Mouse (Mus musculus) liver, postnatal 0 days (tissue): ENCODE data around the gene Stil.

Experiments
- CTCF ChIP-seq: sonication (generic); IDR thresholded peaks from 2 replicates; pipeline ENCODE4 v1.5.1; 2016; ENCODE audit warnings: antibody characterized with exemption, low read depth
- EP300 ChIP-seq: IDR thresholded peaks from 2 replicates; pipeline ENCODE4 v1.6.1; 2016; ENCODE audit warnings: antibody characterized with exemption, low read depth, mild to moderate bottlenecking

DNA sequence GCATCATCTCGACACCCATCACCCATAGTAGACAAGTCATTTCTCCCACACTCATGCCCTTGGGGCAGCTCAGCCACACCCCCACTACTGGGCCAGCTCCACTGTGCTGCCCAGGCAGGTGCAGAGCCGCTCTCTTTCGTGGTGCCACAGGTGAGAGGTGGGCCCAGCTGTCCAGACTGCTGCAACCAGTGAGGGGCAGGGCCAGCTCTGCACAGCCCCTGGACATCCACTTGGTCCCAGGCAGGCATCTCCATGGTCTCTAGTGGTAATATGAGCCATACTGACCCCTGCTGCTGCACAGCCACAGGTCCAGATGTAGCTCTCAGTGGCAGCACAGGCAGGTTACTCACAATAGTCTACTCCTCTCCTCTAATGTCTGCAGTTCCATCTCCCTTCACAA lies 46.8 kb upstream of the Stil start:
- no peak for TF ChIP-seq CTCF
- no peak for TF ChIP-seq EP300
